In the genomic region with DNA sequence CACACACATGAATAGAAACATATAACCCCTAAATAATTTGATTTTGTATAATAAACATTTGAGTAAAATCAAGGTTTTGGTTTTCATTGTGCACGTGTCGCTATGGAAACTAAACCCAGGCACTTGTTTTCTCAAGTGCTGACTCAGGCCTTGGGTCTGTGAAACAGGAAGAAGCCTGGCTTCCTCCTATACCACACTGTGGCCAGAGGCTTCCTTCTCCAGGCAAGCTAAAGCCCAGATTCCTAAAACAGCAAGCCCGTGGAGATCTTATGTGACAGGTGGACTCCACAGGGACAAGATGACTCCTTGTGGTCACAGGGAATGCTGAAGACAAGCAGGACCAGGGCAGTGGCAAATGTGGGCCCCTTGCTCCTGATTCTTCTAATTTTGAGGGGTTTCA, we compare ENCODE assay signal across 11 mouse cellular contexts. TPM values are rescaled to one million over a fixed set of nuclear protein-coding genes. Genes with fewer than 3 reads are reported as not detected.
A peak's percentile ranks its signal among the peaks of the same experiment; 100 is the strongest.
DNase-seq lines count a peak whose midpoint lies in the region; ATAC-seq and TF ChIP-seq lines count a peak whose summit lies in the region.
"Had no signal": no experiment of that assay in that cellular context is flagged by ENCODE, and none has a peak within 500 bp of the region (broad histone marks: within the 10 kb centered on the region; RNA-seq: fewer than 3 reads in every experiment).

No protein-coding gene starts in this region.

- no peaks in the 10 kb centered on the region for H3K4me1 ChIP-seq in midbrain, embryonic 11.5 days (ENCODE audit: control insufficient read depth, insufficient read depth, low read length)
- no peaks in the 10 kb centered on the region for H3K4me1 ChIP-seq in midbrain, embryonic 10.5 days
- H3K4me1 ChIP-seq in forebrain, embryonic 15.5 days, result no peaks in the 10 kb centered on the region
- H3K4me1 ChIP-seq in midbrain, postnatal 0 days (ENCODE audit: insufficient read depth, low read length), result no peaks in the 10 kb centered on the region
- H3K4me1 ChIP-seq: hindbrain, embryonic 13.5 days had no signal

- no peaks in the 10 kb centered on the region for H3K9me3 ChIP-seq in midbrain, embryonic 11.5 days (ENCODE audit: control insufficient read depth, low read length)
- no peaks in the 10 kb centered on the region for H3K9me3 ChIP-seq in midbrain, embryonic 10.5 days (replicated peaks)
- no peaks in the 10 kb centered on the region for H3K9me3 ChIP-seq in forebrain, embryonic 15.5 days
- H3K9me3 ChIP-seq in midbrain, postnatal 0 days (ENCODE audit: low read length), result no peaks in the 10 kb centered on the region
- H3K9me3 ChIP-seq: hindbrain, embryonic 13.5 days had no signal

- no peak overlapping the region for H3K9ac ChIP-seq in midbrain, embryonic 11.5 days (ENCODE audit: low read length)
- no peak overlapping the region for H3K9ac ChIP-seq in forebrain, embryonic 15.5 days (replicated peaks)
- no peak overlapping the region for H3K9ac ChIP-seq in midbrain, postnatal 0 days (replicated peaks; ENCODE audit: low read length, poor library complexity, severe bottlenecking)
- H3K9ac ChIP-seq: hindbrain, embryonic 13.5 days had no signal

- H3K27ac ChIP-seq in midbrain, embryonic 11.5 days (ENCODE audit: low read depth, low read length), result no peak overlapping the region
- H3K27ac ChIP-seq in midbrain, embryonic 10.5 days (replicated peaks), result no peak overlapping the region
- no peak overlapping the region for H3K27ac ChIP-seq in forebrain, embryonic 15.5 days (replicated peaks)
- H3K27ac ChIP-seq in midbrain, postnatal 0 days (ENCODE audit: low read depth, low read length), result no peak overlapping the region
- H3K27ac ChIP-seq: hindbrain, embryonic 13.5 days had no signal

- no peak for TF ChIP-seq CTCF in midbrain, postnatal 0 days (IDR thresholded peaks at IDR 0.05)

- H3K27me3 ChIP-seq in midbrain, embryonic 11.5 days (ENCODE audit: control insufficient read depth, insufficient read depth, low read length), result no peaks in the 10 kb centered on the region
- H3K27me3 ChIP-seq in midbrain, embryonic 10.5 days (ENCODE audit: low read depth, poor library complexity, severe bottlenecking), result no peaks in the 10 kb centered on the region
- H3K27me3 ChIP-seq in forebrain, embryonic 15.5 days, result no peaks in the 10 kb centered on the region
- no peaks in the 10 kb centered on the region for H3K27me3 ChIP-seq in midbrain, postnatal 0 days (ENCODE audit: insufficient read depth, low read length)
- H3K27me3 ChIP-seq: hindbrain, embryonic 13.5 days had no signal

- no peak overlapping the region for H3K4me2 ChIP-seq in midbrain, embryonic 11.5 days
- H3K4me2 ChIP-seq in forebrain, embryonic 15.5 days (replicated peaks), result no peak overlapping the region
- no peak overlapping the region for H3K4me2 ChIP-seq in midbrain, postnatal 0 days (ENCODE audit: low read depth, low read length, poor library complexity, severe bottlenecking)
- H3K4me2 ChIP-seq: hindbrain, embryonic 13.5 days had no signal

- H3K4me3 ChIP-seq in midbrain, embryonic 11.5 days (ENCODE audit: low read depth, low read length), result no peak overlapping the region
- H3K4me3 ChIP-seq in midbrain, embryonic 10.5 days, result no peak overlapping the region
- H3K4me3 ChIP-seq in forebrain, embryonic 15.5 days, result no peak overlapping the region
- H3K4me3 ChIP-seq in midbrain, postnatal 0 days (ENCODE audit: low read depth, low read length), result no peak overlapping the region
- H3K4me3 ChIP-seq: hindbrain, embryonic 13.5 days had no signal

- H3K36me3 ChIP-seq in midbrain, embryonic 11.5 days (ENCODE audit: control insufficient read depth, insufficient read depth, low read length), result 0 out of 2 replicates have a peak, but pooled peaks cover 3% of the 10 kb centered on the region
- peaks cover 56% of the 10 kb centered on the region for H3K36me3 ChIP-seq in midbrain, embryonic 10.5 days
- H3K36me3 ChIP-seq in forebrain, embryonic 15.5 days, result peaks cover 55% of the 10 kb centered on the region
- peaks cover 76% of the 10 kb centered on the region for H3K36me3 ChIP-seq in midbrain, postnatal 0 days (ENCODE audit: insufficient read depth, low read length)

- peak; percentile 45 for DNase-seq in midbrain, embryonic 11.5 days (ENCODE audit: low spot score, missing footprints)
- DNase-seq in midbrain, embryonic 10.5 days (ENCODE audit: low spot score), result no peak
- peak; percentile 47 for DNase-seq in brain, adult 2 months (ENCODE audit: low read depth, low spot score)
- DNase-seq in lung, postnatal 14 days, result peak; percentile 14
- DNase-seq in thymus, postnatal 36 days, result peak; percentile 42 to 52
- DNase-seq in T-cell, adult 2 months (ENCODE audit: low spot score), result no peak
- no peak for DNase-seq in midbrain, postnatal 0 days (ENCODE audit: low spot score)
- DNase-seq: cerebellum, postnatal 14 days; layer of hippocampus, postnatal 36 days had no signal

- no peak for ATAC-seq in midbrain, embryonic 11.5 days (ENCODE audit: low FRiP score)
- ATAC-seq in forebrain, embryonic 15.5 days (replicated peaks), result no peak
- no peak for ATAC-seq in midbrain, postnatal 0 days (ENCODE audit: low FRiP score)

- 86% methylated on average over 3 of the region's 3 CpGs for WGBS in midbrain, embryonic 11.5 days
- 85% methylated on average over 3 of the region's 3 CpGs for WGBS in midbrain, embryonic 10.5 days
- 82% methylated on average over 3 of the region's 3 CpGs for WGBS in forebrain, embryonic 15.5 days
- 76% methylated on average over 3 of the region's 3 CpGs for WGBS in midbrain, postnatal 0 days

RNA-seq across cellular contexts. Expression of gene Bid, which starts 38.6 kb away (rescaled TPM):
- 16.3 and 17.6 TPM in 2 replicates for polyA plus RNA-seq in midbrain, embryonic 11.5 days (2014; fragmentation: Nextera tagmentation; extraction: Ambion mirVana)
- 15.4 and 16.6 TPM in 2 replicates for polyA plus RNA-seq in midbrain, embryonic 10.5 days (2016; fragmentation: Nextera tagmentation; extraction: Ambion mirVana)
- 24.3 TPM in 2 replicates for polyA plus RNA-seq in forebrain, embryonic 15.5 days (2015; fragmentation: Nextera tagmentation; extraction: Ambion mirVana)
- total RNA-seq in midbrain, postnatal 0 days (2014; rRNA removed), result 36.3 and 40.0 TPM in 2 replicates
- 55.6 and 58.7 TPM in 2 replicates for polyA plus RNA-seq in midbrain, postnatal 0 days (2015; fragmentation: Nextera tagmentation; extraction: Ambion mirVana)

Comparison
In these comparisons a context has a peak if more than half of its experiments do, and no peak if none do; other contexts are left out.
1. DNase-seq: peak in midbrain, embryonic 11.5 days (single experiment), brain, adult 2 months (single experiment), lung, postnatal 14 days (single experiment) and thymus, postnatal 36 days (2 of 2); none in midbrain, embryonic 10.5 days (single experiment), T-cell, adult 2 months (single experiment) and midbrain, postnatal 0 days (single experiment).